Mouse (Mus musculus) E14TG2a.4 (cell line): ENCODE results near the gene Anapc5.

Experiments used
- CTCF ChIP-seq: conservative IDR thresholded peaks from 2 replicates; pipeline ENCODE4 v1.5.1; 2014; ENCODE audit warnings: low read length
- NANOG ChIP-seq: IDR thresholded peaks from 2 replicates; pipeline ENCODE4 v1.6.1; 2014; ENCODE audit warnings: borderline replicate concordance, low read length, mixed read lengths
- POU5F1 ChIP-seq: IDR thresholded peaks from 2 replicates; pipeline ENCODE4 v1.6.1; 2014; ENCODE audit warnings: low read length, borderline replicate concordance

DNA sequence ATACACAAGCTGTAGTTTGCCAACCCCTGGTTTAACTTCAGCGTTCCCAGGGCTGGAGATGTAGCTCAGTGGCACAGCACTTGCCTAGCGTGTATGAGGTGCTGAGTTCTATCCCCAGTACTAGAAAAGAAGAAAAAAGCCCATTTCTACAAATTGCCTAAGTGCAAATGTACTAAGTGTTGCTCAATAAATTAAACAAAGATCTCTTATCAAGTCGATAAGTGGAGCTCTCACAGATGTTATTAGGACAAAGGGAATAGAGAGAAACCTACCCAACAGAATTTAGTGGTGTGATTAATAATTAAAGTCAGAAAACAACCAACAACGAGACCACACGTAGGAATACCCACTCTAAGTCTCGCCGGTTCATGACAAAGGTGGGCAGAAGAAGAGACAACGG is 19.5 kb downstream of the Anapc5 start:
- TF ChIP-seq CTCF (no peak), NANOG (no peak), POU5F1 (no peak)
